Mouse (Mus musculus): Measurements from ENCODE around the gene Rela. TPM values are rescaled to one million over a fixed set of nuclear protein-coding genes. Genes with fewer than 3 reads are reported as not detected.
A peak's percentile ranks its signal among the peaks of the same experiment; 100 is the strongest.

The Rela gene
- total RNA-seq (2021), result 10 to 100 TPM; 20.6 to 21.0 TPM
- long read RNA-seq, experiment 1, transcript Rela-201 (11 exons, 2,716 nt), result major isoform, 11 of 16 reads
- long read RNA-seq, experiment 1, partial matches to known transcripts, result 3 of 16 reads
- long read RNA-seq, experiment 1, other reads (novel, unspliced or antisense), result 2 of 16 reads
- long read RNA-seq, experiment 2, transcript Rela-201 (11 exons, 2,716 nt), result major isoform, 9 of 17 reads
- long read RNA-seq, experiment 2, partial matches to known transcripts, result 5 of 17 reads
- long read RNA-seq, experiment 2, other reads (novel, unspliced or antisense), result 3 of 17 reads

- peak; percentile 80 to 88 for DNase-seq (ENCODE audit: low spot score in 2 of 2)
- no peak for TF ChIP-seq CTCF (conservative IDR thresholded peaks at IDR 0.05)
- Histone ChIP-seq H3K27ac (peak within 1 kb of the TSS; percentile 97), H3K4me3 (peak within 1 kb of the TSS; percentile 98)
These were observed at the start of gene Rela for GRCm38 (mm10) chr19:5637069-5638047. TSS of gene Rela (plus strand) at chr19:5637483.

- H3K27ac ChIP-seq, result no peak overlapping the region
- no peak for DNase-seq (ENCODE audit: low spot score in 2 of 2)
- no peak overlapping the region for H3K4me3 ChIP-seq
- TF ChIP-seq CTCF (conservative IDR thresholded peaks at IDR 0.05), result peak; percentile 51
These were observed 48.1 kb upstream of the Rela start for GRCm38 (mm10) chr19:5589159-5589558.

GRCm38 (mm10) chr19:5591888-5592287, 45.4 kb upstream of the Rela start:
- H3K27ac ChIP-seq, result no peak overlapping the region
- no peak overlapping the region for H3K4me3 ChIP-seq
- no peak for TF ChIP-seq CTCF (conservative IDR thresholded peaks at IDR 0.05)
- DNase-seq (ENCODE audit: low spot score in 2 of 2), result no peak

- no peak for TF ChIP-seq CTCF (conservative IDR thresholded peaks at IDR 0.05)
- no peak for DNase-seq (ENCODE audit: low spot score in 2 of 2)
- H3K27ac ChIP-seq, result no peak overlapping the region
- H3K4me3 ChIP-seq, result no peak overlapping the region
These were observed 38.1 kb upstream of the Rela start for GRCm38 (mm10) chr19:5599224-5599623.

- H3K4me3 ChIP-seq, result peak within 1 kb of the TSS; percentile 82
- no peak for TF ChIP-seq CTCF (conservative IDR thresholded peaks at IDR 0.05)
- peak within 1 kb of the TSS; percentile 85 for H3K27ac ChIP-seq
- DNase-seq (ENCODE audit: low spot score in 2 of 2), result peak; percentile 76 to 78
These were observed 35.3 kb upstream of the Rela start, which contains the start of gene Rnaseh2c for GRCm38 (mm10) chr19:5601752-5602541. TSS of gene Rnaseh2c (plus strand) at chr19:5601873.

GRCm38 (mm10) chr19:5603664-5604063, 33.6 kb upstream of the Rela start:
- DNase-seq (ENCODE audit: low spot score in 2 of 2), result no peak
- TF ChIP-seq CTCF (conservative IDR thresholded peaks at IDR 0.05), result no peak
- H3K27ac ChIP-seq, result no peak overlapping the region
- H3K4me3 ChIP-seq, result no peak overlapping the region

- no peak for TF ChIP-seq CTCF (conservative IDR thresholded peaks at IDR 0.05)
- H3K4me3 ChIP-seq, result no peak overlapping the region
- peak overlapping the region; percentile 32; the same call in 1 of the 2 replicates for H3K27ac ChIP-seq
- peak in 1 of 2 experiments; percentile 21 for DNase-seq (ENCODE audit: low spot score in 2 of 2)
These were observed 32.2 kb upstream of the Rela start for GRCm38 (mm10) chr19:5605126-5605525.

GRCm38 (mm10) chr19:5606196-5606595, 31.1 kb upstream of the Rela start:
- Histone ChIP-seq H3K4me3 (no peak overlapping the region), H3K27ac (no peak overlapping the region)
- no peak for DNase-seq (ENCODE audit: low spot score in 2 of 2)
- peak; percentile 62 for TF ChIP-seq CTCF (conservative IDR thresholded peaks at IDR 0.05)

GRCm38 (mm10) chr19:5607705-5608410, 29.4 kb upstream of the Rela start:
- H3K27ac ChIP-seq, result no peak overlapping the region
- no peak for DNase-seq (ENCODE audit: low spot score in 2 of 2)
- TF ChIP-seq CTCF (conservative IDR thresholded peaks at IDR 0.05), result no peak
- H3K4me3 ChIP-seq, result no peak overlapping the region

GRCm38 (mm10) chr19:5608707-5609106, 28.6 kb upstream of the Rela start:
- peak overlapping the region; percentile 100 for H3K27ac ChIP-seq
- DNase-seq (ENCODE audit: low spot score in 2 of 2), result no peak
- peak overlapping the region; percentile 72 for H3K4me3 ChIP-seq
- no peak for TF ChIP-seq CTCF (conservative IDR thresholded peaks at IDR 0.05)

GRCm38 (mm10) chr19:5609171-5609546, 28.1 kb upstream of the Rela start:
- TF ChIP-seq CTCF (conservative IDR thresholded peaks at IDR 0.05), result no peak
- Histone ChIP-seq H3K4me3 (peak overlapping the region; percentile 72), H3K27ac (peak overlapping the region; percentile 100)
- DNase-seq (ENCODE audit: low spot score in 2 of 2), result no peak

All from layer of hippocampus, adult 2 months (tissue).